Mouse (Mus musculus) cortical plate, adult 2 months (tissue): ENCODE measurements around the gene Dmgdh.

Experiments used
- CTCF ChIP-seq: fragments of 200-500 bp; IDR thresholded peaks from 2 replicates; pipeline ENCODE4 v1.5.1; 2011; ENCODE audit warnings: mild to moderate bottlenecking, control low read depth, low read length; ENCODE audit not compliant: insufficient read depth; ENCODE audit errors: extremely low read depth
- POLR2A ChIP-seq: fragments of 200-500 bp; IDR thresholded peaks from 2 replicates; pipeline ENCODE4 v1.6.1; 2011; ENCODE audit warnings: mild to moderate bottlenecking, low read length, control low read depth; ENCODE audit not compliant: insufficient read depth; ENCODE audit errors: extremely low read depth

GRCm38 (mm10) chr13:93667586-93667985 lies 6.6 kb upstream of the Dmgdh start:
- TF ChIP-seq POLR2A (no peak), CTCF (no peak)
